Mouse (Mus musculus) sigmoid colon, adult 10 weeks (tissue): ENCODE data around the gene 1700123K08Rik. TPM values are rescaled to one million over a fixed set of nuclear protein-coding genes. Genes with fewer than 3 reads are reported as not detected.

Experiments used
- polyA plus RNA-seq: library from polyadenylated mRNA; stranded (reverse); fragments of 350-450 nt; fragmentation: Illumina TruSeq; extraction: RNeasy Lipid Tissue Mini Kit (QIAGEN cat#74804); gene quantifications from one replicate; pipeline ENCODE4 v1.2.3, GENCODE M21; 2014; ENCODE audit warnings: low read depth, low replicate concordance

The 1700123K08Rik gene
- polyA plus RNA-seq = not detected

DNA sequence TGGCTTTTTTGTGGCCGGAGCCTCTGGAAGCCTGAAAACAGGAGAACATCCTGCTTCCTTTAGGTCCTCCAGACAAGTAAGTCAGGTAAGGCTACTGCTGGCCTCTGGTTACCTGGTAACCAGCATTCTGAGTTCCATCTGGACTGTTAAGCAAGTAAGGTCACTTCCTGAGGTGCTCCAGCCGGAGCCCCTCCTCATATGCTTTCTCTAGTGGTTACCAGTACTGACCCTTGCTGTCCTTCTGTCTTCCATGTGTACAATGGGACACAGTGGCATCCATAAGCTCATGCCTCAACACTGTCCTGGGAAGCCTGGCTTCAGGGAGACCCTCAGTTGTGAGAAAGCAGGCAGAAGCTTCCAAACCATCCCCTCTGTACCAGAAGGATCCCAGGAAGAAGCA lies at the start of gene 1700123K08Rik:
1700123K08Rik (minus strand) TSS at position 101 of the 400 bp plus-strand sequence.

Other genes starting within 250 kb of the 1700123K08Rik start
- 0.57 TPM for gene Pvrig, start 222.8 kb downstream of the 1700123K08Rik start, polyA plus RNA-seq
- 23.5 TPM for gene Zfp157, start 123.2 kb downstream of the 1700123K08Rik start, polyA plus RNA-seq
- 110 TPM for gene Zfp68, start 55.0 kb upstream of the 1700123K08Rik start, polyA plus RNA-seq
- 15.8 TPM for gene A430033K04Rik, start 58.1 kb upstream of the 1700123K08Rik start, polyA plus RNA-seq
- gene Fam20c, start 189.8 kb upstream of the 1700123K08Rik start, polyA plus RNA-seq = 0.41 TPM